Mouse (Mus musculus): ENCODE data around the gene Etfrf1. TPM values are rescaled to one million over a fixed set of nuclear protein-coding genes. Genes with fewer than 3 reads are reported as not detected.

Gene Etfrf1
- polyA plus RNA-seq, 1 experiment, result 0.20 TPM

DNA sequence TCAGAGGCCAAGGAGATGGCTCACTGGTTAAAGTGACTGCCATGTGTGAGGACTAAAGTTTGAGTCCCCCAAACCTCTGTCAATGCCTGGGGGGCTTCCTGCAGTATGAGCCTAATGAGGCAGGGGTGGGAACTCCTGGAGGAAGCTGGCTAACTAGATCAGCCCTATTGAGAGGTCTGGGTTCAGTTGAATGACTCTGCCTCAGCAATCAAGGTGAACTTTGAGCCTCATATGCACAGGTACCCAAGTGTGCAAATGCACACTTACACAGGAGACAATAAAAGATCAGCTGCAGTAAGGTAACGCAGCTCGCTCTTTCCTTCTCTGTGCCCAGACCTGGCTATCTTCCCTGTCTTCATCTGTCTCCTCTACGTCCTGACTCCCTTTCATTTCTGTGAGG is 17.9 kb upstream of the Etfrf1 start:
- Histone ChIP-seq H3K4me3 (replicated peaks) (no peak overlapping the region), H3K4me1 (ENCODE audit: control insufficient read depth) (no peaks in the 10 kb centered on the region), H3K36me3 (ENCODE audit: control insufficient read depth) (no peaks in the 10 kb centered on the region), H3K27me3 (ENCODE audit: control insufficient read depth) (no peaks in the 10 kb centered on the region), H3K9me3 (ENCODE audit: control insufficient read depth, low read length) (no peaks in the 10 kb centered on the region)
- TF ChIP-seq GATA1 (IDR thresholded peaks at IDR 0.05; ENCODE audit: low read length) (no peak), TAL1 (IDR thresholded peaks at IDR 0.05; ENCODE audit: low read length) (no peak)

GRCm38 (mm10) chr6:145193446-145193845 is 17.5 kb upstream of the Etfrf1 start:
- H3K4me3 ChIP-seq (replicated peaks), result no peak overlapping the region
- no peaks in the 10 kb centered on the region for H3K4me1 ChIP-seq (ENCODE audit: control insufficient read depth)
- no peaks in the 10 kb centered on the region for H3K9me3 ChIP-seq (ENCODE audit: control insufficient read depth, low read length)
- TF ChIP-seq TAL1 (IDR thresholded peaks at IDR 0.05; ENCODE audit: low read length) (no peak), GATA1 (IDR thresholded peaks at IDR 0.05; ENCODE audit: low read length) (no peak)
- H3K36me3 ChIP-seq (ENCODE audit: control insufficient read depth), result no peaks in the 10 kb centered on the region
- H3K27me3 ChIP-seq (ENCODE audit: control insufficient read depth), result no peaks in the 10 kb centered on the region

DNA sequence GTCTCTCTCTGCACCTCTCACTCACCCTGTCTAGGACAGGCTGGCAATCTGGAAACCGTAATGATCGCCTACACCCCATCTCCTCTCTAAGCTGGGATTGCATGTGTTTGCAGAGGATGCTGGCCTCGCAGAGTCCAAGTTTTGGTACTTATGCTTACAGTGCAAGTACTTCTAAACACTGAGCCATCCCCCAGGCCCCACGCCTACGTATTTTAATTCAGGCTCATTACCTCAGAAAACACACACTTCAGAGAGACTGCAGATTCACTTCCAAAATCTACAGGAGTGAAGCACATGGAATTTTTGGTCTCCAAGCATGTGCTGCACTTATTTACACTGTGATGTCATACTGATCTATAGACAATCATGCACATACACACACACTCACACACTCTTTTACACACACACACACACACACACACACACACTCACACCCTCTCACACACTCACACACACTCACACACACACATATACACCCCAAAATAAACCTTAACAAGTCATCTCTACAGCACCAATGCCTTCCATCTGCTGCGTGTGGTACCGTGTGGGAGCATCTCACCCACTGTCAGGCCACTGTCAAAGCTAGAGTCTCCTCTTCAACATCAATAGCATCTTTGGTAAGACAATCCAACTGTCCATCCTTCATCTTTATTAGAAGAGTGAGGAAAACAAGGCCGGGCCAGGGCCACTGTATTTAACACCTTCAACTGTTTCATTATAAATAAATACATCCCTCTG is 12.8 kb upstream of the Etfrf1 start:
- H3K9me3 ChIP-seq (ENCODE audit: control insufficient read depth, low read length), result no peaks in the 10 kb centered on the region
- no peak for TF ChIP-seq GATA1 (IDR thresholded peaks at IDR 0.05; ENCODE audit: low read length)
- no peak for TF ChIP-seq TAL1 (IDR thresholded peaks at IDR 0.05; ENCODE audit: low read length)
- no peaks in the 10 kb centered on the region for H3K36me3 ChIP-seq (ENCODE audit: control insufficient read depth)
- H3K4me3 ChIP-seq (replicated peaks), result no peak overlapping the region
- H3K27me3 ChIP-seq (ENCODE audit: control insufficient read depth), result no peaks in the 10 kb centered on the region
- no peaks in the 10 kb centered on the region for H3K4me1 ChIP-seq (ENCODE audit: control insufficient read depth)

GRCm38 (mm10) chr6:145202432-145203125 is 8.4 kb upstream of the Etfrf1 start:
- Histone ChIP-seq H3K9me3 (ENCODE audit: control insufficient read depth, low read length) (no peaks in the 10 kb centered on the region), H3K36me3 (ENCODE audit: control insufficient read depth) (no peaks in the 10 kb centered on the region), H3K4me1 (ENCODE audit: control insufficient read depth) (no peaks in the 10 kb centered on the region), H3K27me3 (ENCODE audit: control insufficient read depth) (no peaks in the 10 kb centered on the region), H3K4me3 (replicated peaks) (no peak overlapping the region)
- no peak for TF ChIP-seq TAL1 (IDR thresholded peaks at IDR 0.05; ENCODE audit: low read length)
- no peak for TF ChIP-seq GATA1 (IDR thresholded peaks at IDR 0.05; ENCODE audit: low read length)

DNA sequence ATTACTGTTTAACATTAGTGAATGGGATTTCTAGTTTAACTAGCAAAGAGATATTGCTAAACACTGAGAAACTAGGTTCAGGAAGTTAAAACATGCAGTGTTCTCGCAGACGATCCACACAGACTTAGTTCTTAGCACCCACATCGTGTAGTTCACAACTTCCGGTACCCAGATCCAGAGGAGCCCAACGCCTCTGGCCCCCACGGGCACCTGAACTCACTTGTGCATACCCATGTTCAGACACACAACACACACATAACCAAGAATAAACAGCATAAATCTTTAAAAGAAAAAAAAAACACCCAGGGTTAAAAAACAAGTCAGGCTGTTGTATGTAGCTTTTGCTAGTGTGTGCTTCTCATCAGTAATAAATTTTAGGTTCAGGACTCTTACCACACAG is 6.5 kb upstream of the Etfrf1 start:
- no peaks in the 10 kb centered on the region for H3K9me3 ChIP-seq (ENCODE audit: control insufficient read depth, low read length)
- H3K4me3 ChIP-seq (replicated peaks), result no peak overlapping the region
- TF ChIP-seq GATA1 (IDR thresholded peaks at IDR 0.05; ENCODE audit: low read length), result no peak
- no peak for TF ChIP-seq TAL1 (IDR thresholded peaks at IDR 0.05; ENCODE audit: low read length)
- no peaks in the 10 kb centered on the region for H3K36me3 ChIP-seq (ENCODE audit: control insufficient read depth)
- H3K27me3 ChIP-seq (ENCODE audit: control insufficient read depth), result no peaks in the 10 kb centered on the region
- H3K4me1 ChIP-seq (ENCODE audit: control insufficient read depth), result no peaks in the 10 kb centered on the region

DNA sequence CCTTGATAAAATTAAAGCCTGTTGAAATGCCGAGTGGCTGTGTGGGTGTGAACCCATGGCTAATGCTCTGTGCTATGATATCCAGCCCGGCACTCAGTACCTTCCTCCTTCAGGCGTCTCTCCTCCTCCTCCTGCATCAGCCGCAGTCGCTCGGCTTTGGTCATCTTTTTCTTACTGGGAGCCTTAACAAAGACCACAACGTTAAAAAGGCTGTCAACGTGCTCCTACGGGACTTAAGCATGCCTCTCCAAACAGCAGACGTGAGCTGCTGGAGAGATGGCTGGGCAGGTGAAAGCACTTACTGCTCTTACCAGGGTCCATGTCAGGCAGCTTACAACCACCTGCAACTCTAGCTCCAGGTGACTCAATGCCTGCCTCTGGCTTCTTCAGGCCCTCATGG is 5.8 kb upstream of the Etfrf1 start:
- peaks cover 2% of the 10 kb centered on the region for H3K4me1 ChIP-seq (ENCODE audit: control insufficient read depth)
- no peaks in the 10 kb centered on the region for H3K36me3 ChIP-seq (ENCODE audit: control insufficient read depth)
- no peak for TF ChIP-seq TAL1 (IDR thresholded peaks at IDR 0.05; ENCODE audit: low read length)
- TF ChIP-seq GATA1 (IDR thresholded peaks at IDR 0.05; ENCODE audit: low read length), result no peak
- no peaks in the 10 kb centered on the region for H3K27me3 ChIP-seq (ENCODE audit: control insufficient read depth)
- no peak overlapping the region for H3K4me3 ChIP-seq (replicated peaks)
- no peaks in the 10 kb centered on the region for H3K9me3 ChIP-seq (ENCODE audit: control insufficient read depth, low read length)

- no peak for TF ChIP-seq GATA1 (IDR thresholded peaks at IDR 0.05; ENCODE audit: low read length)
- TF ChIP-seq TAL1 (IDR thresholded peaks at IDR 0.05; ENCODE audit: low read length), result no peak
- Histone ChIP-seq H3K4me1 (ENCODE audit: control insufficient read depth) (peaks cover 19% of the 10 kb centered on the region), H3K27me3 (ENCODE audit: control insufficient read depth) (no peaks in the 10 kb centered on the region), H3K9me3 (ENCODE audit: control insufficient read depth, low read length) (no peaks in the 10 kb centered on the region), H3K4me3 (replicated peaks) (peak overlapping the region; percentile 81), H3K36me3 (ENCODE audit: control insufficient read depth) (peaks cover 7% of the 10 kb centered on the region)
Observed at GRCm38 (mm10) chr6:145210056-145210680, 766 bp upstream of the Etfrf1 start.

- H3K27me3 ChIP-seq (ENCODE audit: control insufficient read depth), result no peaks in the 10 kb centered on the region
- no peaks in the 10 kb centered on the region for H3K9me3 ChIP-seq (ENCODE audit: control insufficient read depth, low read length)
- TF ChIP-seq TAL1 (IDR thresholded peaks at IDR 0.05; ENCODE audit: low read length), result no peak
- TF ChIP-seq GATA1 (IDR thresholded peaks at IDR 0.05; ENCODE audit: low read length), result no peak
- peak overlapping the region; percentile 81 for H3K4me3 ChIP-seq (replicated peaks)
- peaks cover 19% of the 10 kb centered on the region for H3K36me3 ChIP-seq (ENCODE audit: control insufficient read depth)
- H3K4me1 ChIP-seq (ENCODE audit: control insufficient read depth), result peaks cover 19% of the 10 kb centered on the region
Observed at GRCm38 (mm10) chr6:145211376-145212305, 707 bp downstream of the Etfrf1 start.

Data from erythroblast, embryonic 14.5 days (primary cell).